ENCODE assay signal across 27 mouse cellular contexts in genomic region chr9:32868936-32869335, GRCm38 (mm10).
"Had no signal": no experiment of that assay in that cellular context is flagged by ENCODE, and none has a peak within 500 bp of the region (broad histone marks: within the 10 kb centered on the region; RNA-seq: fewer than 3 reads in every experiment).

No protein-coding gene starts in this region.

- H3K9me3 ChIP-seq: embryonic facial prominence, embryonic 10.5 days; embryonic facial prominence, embryonic 12.5 days; embryonic facial prominence, embryonic 13.5 days; embryonic facial prominence, embryonic 15.5 days; forebrain, embryonic 10.5 days; forebrain, embryonic 12.5 days; forebrain, embryonic 13.5 days; forebrain, embryonic 15.5 days had no signal

- H3K4me3 ChIP-seq: embryonic facial prominence, embryonic 10.5 days; embryonic facial prominence, embryonic 12.5 days; embryonic facial prominence, embryonic 13.5 days; embryonic facial prominence, embryonic 15.5 days; erythroblast, embryonic 14.5 days; forebrain, embryonic 10.5 days; forebrain, embryonic 12.5 days; forebrain, embryonic 13.5 days; forebrain, embryonic 15.5 days; gastrocnemius, adult 2 months; heart, adult 2 months had no signal

- H3K27me3 ChIP-seq: embryonic facial prominence, embryonic 12.5 days; embryonic facial prominence, embryonic 13.5 days; embryonic facial prominence, embryonic 15.5 days; forebrain, embryonic 12.5 days; forebrain, embryonic 13.5 days; forebrain, embryonic 15.5 days had no signal

- DNase-seq: cerebellum, adult 2 months; cerebellum, adult 8-10 months; cerebellum, adult 9-10 months; cerebellum, adult 9-11 months; cerebellum, postnatal 10 days; cerebellum, postnatal 14 days; cerebellum, postnatal 25 days; cerebellum, postnatal 36 days; embryo, embryonic 11 days; forebrain, postnatal 0 days; gastrocnemius, adult 2 months; gastrocnemius, postnatal 10 days; gastrocnemius, postnatal 14 days; gastrocnemius, postnatal 25 days; gastrocnemius, postnatal 36 days; heart, adult 2 months had no signal

- H3K36me3 ChIP-seq: embryonic facial prominence, embryonic 10.5 days; embryonic facial prominence, embryonic 12.5 days; embryonic facial prominence, embryonic 13.5 days; embryonic facial prominence, embryonic 15.5 days; forebrain, embryonic 10.5 days; forebrain, embryonic 12.5 days; forebrain, embryonic 15.5 days had no signal

- H3K27ac ChIP-seq: embryonic facial prominence, embryonic 10.5 days; embryonic facial prominence, embryonic 12.5 days; embryonic facial prominence, embryonic 13.5 days; embryonic facial prominence, embryonic 15.5 days; forebrain, embryonic 10.5 days; forebrain, embryonic 12.5 days; forebrain, embryonic 13.5 days; forebrain, embryonic 15.5 days; gastrocnemius, adult 2 months; heart, adult 2 months had no signal

- H3K4me1 ChIP-seq: embryonic facial prominence, embryonic 10.5 days; embryonic facial prominence, embryonic 15.5 days; forebrain, embryonic 10.5 days; forebrain, embryonic 12.5 days; forebrain, embryonic 13.5 days; forebrain, embryonic 15.5 days had no signal

- H3K9ac ChIP-seq: embryonic facial prominence, embryonic 12.5 days; embryonic facial prominence, embryonic 13.5 days; embryonic facial prominence, embryonic 15.5 days; forebrain, embryonic 12.5 days; forebrain, embryonic 13.5 days; forebrain, embryonic 15.5 days; forebrain, postnatal 0 days had no signal

- H3K4me2 ChIP-seq: embryonic facial prominence, embryonic 12.5 days; embryonic facial prominence, embryonic 13.5 days; embryonic facial prominence, embryonic 15.5 days; forebrain, embryonic 12.5 days; forebrain, embryonic 13.5 days; forebrain, embryonic 15.5 days had no signal

- ATAC-seq: forebrain, embryonic 13.5 days; forebrain, embryonic 14.5 days; forebrain, embryonic 15.5 days; forebrain, embryonic 16.5 days; forebrain, postnatal 0 days had no signal
